Mouse (Mus musculus) neural tube, embryonic 13.5 days (tissue): ENCODE measurements at regions not wholly inside any gene's neighbourhood (a gene's known extent, or its start where the extent isn't known, plus 50 kb on each side); places are given as distances from the start of the nearest gene placed in this dataset.

ENCODE experiments used
- ATAC-seq: fragments of 200-750 bp; cut with Nextera tagmentation; 2 replicates; pipeline ENCODE4 v1.8.0; 2017; ENCODE audit warnings: low read depth, mild to moderate bottlenecking, moderate TSS enrichment, moderate library complexity
- H3K27ac ChIP-seq: fragments of 300-500 bp; sonication (generic); replicated peaks from 2 replicates; pipeline ENCODE4 v1.5.1; 2015; ENCODE audit warnings: moderate library complexity, mild to moderate bottlenecking, inconsistent platforms
- H3K27me3 ChIP-seq: fragments of 300-500 bp; sonication (generic); 2 replicates; pipeline ENCODE4 v1.6.1; 2015; ENCODE audit warnings: mild to moderate bottlenecking, inconsistent platforms
- H3K36me3 ChIP-seq: fragments of 300-500 bp; sonication (generic); 2 replicates; pipeline ENCODE4 v1.6.1; 2015; ENCODE audit warnings: mild to moderate bottlenecking, inconsistent platforms
- H3K4me1 ChIP-seq: fragments of 300-500 bp; sonication (generic); replicated peaks from 2 replicates; pipeline ENCODE4 v1.6.1; 2015; ENCODE audit warnings: inconsistent platforms
- H3K4me2 ChIP-seq: fragments of 300-500 bp; sonication (generic); 2 replicates; pipeline ENCODE4 v1.6.1; 2015; ENCODE audit warnings: inconsistent platforms, mild to moderate bottlenecking, moderate library complexity
- H3K4me3 ChIP-seq: fragments of 300-500 bp; sonication (generic); 2 replicates; pipeline ENCODE4 v1.5.1; 2015; ENCODE audit warnings: mild to moderate bottlenecking, inconsistent platforms
- H3K9ac ChIP-seq: fragments of 300-500 bp; sonication (generic); 2 replicates; pipeline ENCODE4 v1.6.1; 2015; ENCODE audit warnings: moderate library complexity, mild to moderate bottlenecking, inconsistent platforms
- H3K9me3 ChIP-seq: fragments of 300-500 bp; sonication (generic); 2 replicates; pipeline ENCODE4 v1.6.1; 2016; ENCODE audit warnings: inconsistent platforms
- WGBS: fragments of 180-500 bp; shearing (Covaris S2); methylation state at CpG from one replicate; pipeline ENCODE4 v1.1.7; 2015; 5-methylcytosine and 5-hydroxymethylcytosine counted together

DNA sequence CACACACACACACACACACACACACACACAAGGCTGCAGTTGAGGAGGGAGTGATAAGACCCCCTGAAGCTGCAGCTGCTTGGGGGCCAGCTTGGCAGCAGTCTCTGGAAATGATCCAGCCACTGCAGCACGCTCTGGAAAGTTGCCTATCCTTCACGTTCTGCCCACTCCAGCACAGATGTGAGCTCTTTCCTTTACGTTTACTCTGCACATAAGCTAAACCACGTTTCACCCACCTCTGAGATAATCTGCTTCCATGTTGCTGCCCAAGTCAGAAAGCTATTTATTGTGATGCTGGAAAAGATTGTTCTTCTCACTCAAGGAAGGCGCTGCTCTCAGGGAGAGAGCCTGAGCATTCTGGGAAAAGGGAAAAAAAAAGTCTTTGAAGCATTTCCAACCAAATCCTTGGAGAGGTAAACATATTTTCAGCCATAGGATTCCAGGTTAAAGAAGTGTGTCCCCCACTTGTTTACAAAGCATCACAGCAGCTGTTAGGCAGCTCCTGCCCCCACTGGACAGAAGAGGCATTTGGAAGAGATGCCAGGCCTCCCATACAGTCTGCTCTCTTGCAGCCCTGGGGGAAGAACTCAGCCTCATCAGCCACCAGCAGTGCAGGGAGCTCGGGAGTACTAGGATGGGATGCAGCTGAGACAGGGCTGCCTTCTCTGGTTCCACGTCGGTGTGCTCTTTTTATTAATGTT lies 335.2 kb upstream of the Fam92a start:
- 23% methylated on average over 8 of the region's 8 CpGs for WGBS

DNA sequence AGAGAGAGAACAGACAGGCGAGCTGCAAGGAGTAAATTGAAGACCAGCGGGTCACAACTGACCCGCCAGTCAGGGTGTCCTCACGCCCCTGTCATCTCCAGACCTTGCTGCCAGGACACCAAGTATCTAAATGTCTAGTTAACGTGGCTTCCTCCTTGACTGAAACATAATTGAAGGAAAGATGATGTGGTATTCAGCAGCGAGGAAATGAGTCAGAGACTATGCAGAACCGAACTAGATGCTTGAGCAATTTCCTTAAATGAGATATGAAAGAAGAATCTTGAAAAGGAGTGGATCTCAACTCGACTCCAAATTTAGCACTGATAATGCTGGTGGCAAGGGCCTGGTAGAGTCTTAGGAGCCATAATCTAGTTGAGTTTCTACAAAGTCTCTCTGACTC lies 329.3 kb upstream of the Fam92a start:
- no peak overlapping the region for H3K4me2 ChIP-seq
- no peak for ATAC-seq
- 90% methylated on average over 8 of the region's 8 CpGs for WGBS
- no peaks in the 10 kb centered on the region for H3K36me3 ChIP-seq
- H3K4me1 ChIP-seq = peaks cover 4% of the 10 kb centered on the region
- no peak overlapping the region for H3K27ac ChIP-seq
- H3K9ac ChIP-seq = no peak overlapping the region
- no peaks in the 10 kb centered on the region for H3K27me3 ChIP-seq
- no peaks in the 10 kb centered on the region for H3K9me3 ChIP-seq
- no peak overlapping the region for H3K4me3 ChIP-seq

More for the DNA sequence above, 335.2 kb upstream of the Fam92a start:
- Histone ChIP-seq H3K4me3 (no peak overlapping the region), H3K27ac (peak overlapping the region; percentile 70), H3K9me3 (no peaks in the 10 kb centered on the region), H3K27me3 (no peaks in the 10 kb centered on the region), H3K36me3 (no peaks in the 10 kb centered on the region), H3K9ac (no peak overlapping the region), H3K4me2 (peak overlapping the region; percentile 20; the same call in 1 of the 2 replicates), H3K4me1 (peaks cover 30% of the 10 kb centered on the region)
- ATAC-seq = peak; percentile 94

GRCm38 (mm10) chr4:12498426-12498825 lies 326.6 kb upstream of the Fam92a start:
- Histone ChIP-seq H3K4me3 (no peak overlapping the region), H3K27ac (no peak overlapping the region), H3K4me1 (no peaks in the 10 kb centered on the region), H3K9ac (no peak overlapping the region), H3K9me3 (no peaks in the 10 kb centered on the region), H3K27me3 (no peaks in the 10 kb centered on the region), H3K4me2 (no peak overlapping the region), H3K36me3 (no peaks in the 10 kb centered on the region)
- no peak for ATAC-seq
- 86% methylated on average over 4 of the region's 4 CpGs for WGBS

DNA sequence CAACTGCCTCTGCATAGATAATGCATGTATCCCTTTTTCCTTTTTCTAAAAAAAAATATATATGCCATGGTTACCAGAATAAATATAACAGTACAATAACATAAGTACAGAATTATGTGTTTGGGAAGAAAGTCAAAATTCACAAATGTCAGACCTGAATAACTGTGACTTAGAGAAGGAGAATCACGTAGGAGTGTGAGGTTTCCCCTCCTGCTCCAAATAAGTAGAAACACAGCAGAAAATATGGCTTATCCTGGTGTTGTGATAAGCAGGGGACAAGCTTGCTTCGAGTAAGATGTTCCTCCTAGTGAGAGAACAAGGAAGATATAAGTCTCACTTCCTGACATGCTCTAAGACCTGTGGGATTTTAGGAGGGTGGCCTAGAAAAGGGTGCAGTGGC lies 320.7 kb upstream of the Fam92a start:
- no peak for ATAC-seq
- WGBS = 82% methylated on average over 2 of the region's 2 CpGs

DNA sequence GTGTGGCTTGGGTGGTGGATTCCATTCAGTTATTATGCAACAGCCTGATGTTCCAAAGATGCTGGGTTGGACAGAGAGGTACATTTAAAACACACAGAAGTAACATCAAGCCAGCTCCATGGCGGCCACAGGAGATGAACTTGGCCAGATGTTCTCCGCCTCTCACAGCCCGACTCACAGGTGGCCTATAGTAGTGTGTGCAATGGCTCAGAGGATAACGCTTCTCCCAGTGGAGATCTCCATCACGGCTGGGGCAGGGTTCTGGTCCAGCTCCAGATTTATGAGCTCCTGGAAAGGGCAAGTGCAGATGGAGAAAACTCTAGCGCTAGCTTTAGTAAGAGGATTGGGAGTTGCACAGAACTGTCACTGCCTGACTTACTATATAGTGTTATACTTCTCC lies 319.5 kb upstream of the Fam92a start:
- H3K4me1 ChIP-seq = 0 out of 2 replicates have a peak, but pooled peaks cover 5% of the 10 kb centered on the region
- ATAC-seq = no peak
- H3K9ac ChIP-seq = no peak overlapping the region
- H3K4me2 ChIP-seq = no peak overlapping the region
- WGBS = 74% methylated on average over 6 of the region's 6 CpGs
- no peak overlapping the region for H3K27ac ChIP-seq
- no peaks in the 10 kb centered on the region for H3K27me3 ChIP-seq
- no peaks in the 10 kb centered on the region for H3K36me3 ChIP-seq
- H3K9me3 ChIP-seq = no peaks in the 10 kb centered on the region
- no peak overlapping the region for H3K4me3 ChIP-seq

More for the DNA sequence above, 320.7 kb upstream of the Fam92a start:
- Histone ChIP-seq H3K27ac (no peak overlapping the region), H3K27me3 (no peaks in the 10 kb centered on the region), H3K9ac (no peak overlapping the region), H3K4me2 (no peak overlapping the region), H3K36me3 (no peaks in the 10 kb centered on the region), H3K9me3 (no peaks in the 10 kb centered on the region), H3K4me3 (no peak overlapping the region), H3K4me1 (no peaks in the 10 kb centered on the region)

GRCm38 (mm10) chr4:12490066-12490465 lies 318.3 kb upstream of the Fam92a start:
- no peak overlapping the region for H3K9ac ChIP-seq
- H3K9me3 ChIP-seq = no peaks in the 10 kb centered on the region
- H3K36me3 ChIP-seq = no peaks in the 10 kb centered on the region
- H3K4me1 ChIP-seq = 0 out of 2 replicates have a peak, but pooled peaks cover 5% of the 10 kb centered on the region
- H3K4me2 ChIP-seq = no peak overlapping the region
- no peak for ATAC-seq
- no peak overlapping the region for H3K27ac ChIP-seq
- WGBS = 55% methylated on average over 3 of the region's 3 CpGs
- H3K27me3 ChIP-seq = no peaks in the 10 kb centered on the region
- no peak overlapping the region for H3K4me3 ChIP-seq

- Histone ChIP-seq H3K9me3 (no peaks in the 10 kb centered on the region), H3K4me3 (no peak overlapping the region), H3K27ac (no peak overlapping the region), H3K36me3 (no peaks in the 10 kb centered on the region), H3K27me3 (no peaks in the 10 kb centered on the region), H3K4me2 (no peak overlapping the region), H3K4me1 (0 out of 2 replicates have a peak, but pooled peaks cover 5% of the 10 kb centered on the region), H3K9ac (no peak overlapping the region)
- no peak for ATAC-seq
- WGBS = 64% methylated on average over 6 of the region's 6 CpGs
These were observed 317.5 kb upstream of the Fam92a start for GRCm38 (mm10) chr4:12489358-12489757.

- no peak overlapping the region for H3K4me2 ChIP-seq
- ATAC-seq = no peak
- no peak overlapping the region for H3K4me3 ChIP-seq
- no peaks in the 10 kb centered on the region for H3K9me3 ChIP-seq
- H3K36me3 ChIP-seq = no peaks in the 10 kb centered on the region
- WGBS = 61% methylated on average over 4 of the region's 4 CpGs
- no peak overlapping the region for H3K9ac ChIP-seq
- no peak overlapping the region for H3K27ac ChIP-seq
- H3K4me1 ChIP-seq = no peaks in the 10 kb centered on the region
- no peaks in the 10 kb centered on the region for H3K27me3 ChIP-seq
These were observed 309.7 kb upstream of the Fam92a start for GRCm38 (mm10) chr4:12481481-12481880.

DNA sequence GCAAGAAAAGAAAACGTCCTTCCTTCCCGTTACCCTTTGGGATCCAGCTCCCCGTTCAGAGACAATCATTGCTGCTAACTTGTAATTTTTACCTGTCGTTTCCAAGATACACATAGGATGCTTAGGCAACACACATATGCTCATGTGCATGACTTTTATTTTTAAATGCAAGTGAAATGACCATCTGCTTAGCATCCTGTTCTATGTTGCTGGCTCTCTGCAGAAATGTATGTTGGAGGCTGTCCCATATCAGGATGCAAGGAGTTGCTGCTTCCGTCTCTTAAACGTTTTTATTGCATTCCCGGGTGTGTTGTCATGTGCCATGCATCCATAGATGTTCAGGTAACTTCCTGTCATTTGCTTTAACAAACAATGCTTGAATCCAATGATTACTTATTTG lies 304.9 kb upstream of the Fam92a start:
- H3K4me2 ChIP-seq = no peak overlapping the region
- no peak overlapping the region for H3K4me3 ChIP-seq
- WGBS = 87% methylated on average over 7 of the region's 7 CpGs
- no peak overlapping the region for H3K27ac ChIP-seq
- no peak overlapping the region for H3K9ac ChIP-seq
- peaks cover 22% of the 10 kb centered on the region for H3K4me1 ChIP-seq
- H3K27me3 ChIP-seq = no peaks in the 10 kb centered on the region
- no peaks in the 10 kb centered on the region for H3K36me3 ChIP-seq
- ATAC-seq = no peak
- no peaks in the 10 kb centered on the region for H3K9me3 ChIP-seq

- H3K36me3 ChIP-seq = no peaks in the 10 kb centered on the region
- peak overlapping the region; percentile 71 for H3K27ac ChIP-seq
These were observed 303.3 kb upstream of the Fam92a start for GRCm38 (mm10) chr4:12474981-12475568.

DNA sequence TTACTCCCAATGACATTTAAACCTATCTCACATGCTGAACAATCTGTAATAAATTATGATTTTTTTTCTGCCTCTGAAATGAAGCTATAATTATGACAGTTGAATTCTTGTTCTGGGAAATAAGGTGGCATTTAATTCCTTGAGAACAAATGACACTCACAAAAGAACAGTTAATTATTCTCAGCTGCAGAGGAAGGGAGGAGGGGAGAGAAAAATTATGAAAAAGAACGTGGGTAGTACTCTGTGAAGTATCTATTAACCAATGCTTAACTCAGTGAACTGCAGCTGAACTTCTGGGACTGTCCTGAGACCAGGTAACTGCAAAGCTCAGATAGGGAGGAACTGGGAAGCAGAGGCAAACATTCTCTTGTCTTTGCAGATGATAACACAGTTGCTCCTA lies 302.6 kb upstream of the Fam92a start:
- Histone ChIP-seq H3K4me2 (no peak overlapping the region), H3K4me3 (no peak overlapping the region), H3K36me3 (no peaks in the 10 kb centered on the region), H3K27me3 (no peaks in the 10 kb centered on the region), H3K9me3 (no peaks in the 10 kb centered on the region), H3K4me1 (peaks cover 22% of the 10 kb centered on the region), H3K27ac (peak overlapping the region; percentile 71), H3K9ac (no peak overlapping the region)
- peak; percentile 63; the same call in 1 of the 2 replicates for ATAC-seq
- WGBS = 35% methylated on average over 1 of the region's 1 CpGs

More at GRCm38 (mm10) chr4:12474981-12475568, 303.3 kb upstream of the Fam92a start:
- WGBS = 54% methylated on average over 4 of the region's 4 CpGs
- Histone ChIP-seq H3K9me3 (no peaks in the 10 kb centered on the region), H3K4me2 (no peak overlapping the region), H3K9ac (no peak overlapping the region), H3K4me3 (no peak overlapping the region), H3K27me3 (no peaks in the 10 kb centered on the region), H3K4me1 (peaks cover 22% of the 10 kb centered on the region)
- ATAC-seq = peak; percentile 74

DNA sequence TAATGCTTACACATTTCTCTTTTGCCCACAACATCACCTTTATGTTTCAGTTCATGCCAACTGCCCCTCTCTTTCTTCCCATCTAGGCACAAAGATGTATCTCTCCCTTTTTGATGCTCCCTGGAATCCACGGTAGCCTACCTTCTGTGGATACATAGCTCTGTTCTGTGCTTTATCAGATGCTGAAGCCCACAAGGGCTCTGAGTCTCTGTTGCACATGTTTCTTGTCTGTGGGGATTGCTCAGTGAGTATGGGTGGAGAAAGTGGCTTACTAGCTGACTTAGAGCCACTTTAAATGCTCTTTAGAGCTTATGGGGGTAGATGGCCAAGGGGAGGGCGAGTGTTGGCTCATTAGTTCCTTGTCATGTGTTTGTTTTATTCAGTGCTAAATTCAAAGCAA lies 289.9 kb upstream of the Fam92a start:
- H3K27ac ChIP-seq = peak overlapping the region; percentile 69
- WGBS = 75% methylated on average over 2 of the region's 2 CpGs
- 0 out of 2 replicates have a peak overlapping the region, but pooled peaks have one; percentile 8 for H3K9ac ChIP-seq
- ATAC-seq = no peak
- H3K4me3 ChIP-seq = no peak overlapping the region
- no peaks in the 10 kb centered on the region for H3K9me3 ChIP-seq
- no peaks in the 10 kb centered on the region for H3K27me3 ChIP-seq
- H3K36me3 ChIP-seq = no peaks in the 10 kb centered on the region
- peaks cover 11% of the 10 kb centered on the region; the same call in 1 of the 2 replicates for H3K4me1 ChIP-seq
- H3K4me2 ChIP-seq = no peak overlapping the region
